Mouse (Mus musculus): Measurements from ENCODE around the gene Mrpl21. TPM values are rescaled to one million over a fixed set of nuclear protein-coding genes. Genes with fewer than 3 reads are reported as not detected.

Gene Mrpl21
- polyA plus RNA-seq, 1 experiment from 2014 or later = 124 TPM

- Histone ChIP-seq H3K9ac (ENCODE audit: low read depth, low read length) (peak overlapping the region; percentile 81), H3K36me3 (ENCODE audit: insufficient read depth, low read length) (no peaks in the 10 kb centered on the region), H3K9me3 (replicated peaks; ENCODE audit: low read length) (no peaks in the 10 kb centered on the region), H3K27ac (peak overlapping the region; percentile 88), H3K4me1 (replicated peaks; ENCODE audit: insufficient read depth, low read length) (peaks cover 12% of the 10 kb centered on the region; the same call in 1 of the 2 replicates), H3K4me2 (ENCODE audit: low read length) (peak overlapping the region; percentile 97), H3K4me3 (replicated peaks; ENCODE audit: low read depth, low read length) (peak overlapping the region; percentile 73), H3K27me3 (ENCODE audit: insufficient read depth, low read length) (no peaks in the 10 kb centered on the region)
- ATAC-seq (replicated peaks; ENCODE audit: low FRiP score, low read depth) (0 out of 2 replicates have a peak, but pooled peaks have one; percentile 1), DNase-seq (ENCODE audit: low spot score) (no peak)
- TF ChIP-seq CTCF (IDR thresholded peaks at IDR 0.05; ENCODE audit: low read depth) = no peak
- WGBS = under 1% methylated on average over 34 of the region's 34 CpGs
These were observed 41.1 kb downstream of the Mrpl21 start for GRCm38 (mm10) chr19:3323753-3324270.

GRCm38 (mm10) chr19:3324271-3324811 is 41.6 kb downstream of the Mrpl21 start:
- Histone ChIP-seq H3K27ac (peak overlapping the region; percentile 88), H3K27me3 (ENCODE audit: insufficient read depth, low read length) (no peaks in the 10 kb centered on the region)

GRCm38 (mm10) chr19:3324931-3325711 is 42.4 kb downstream of the Mrpl21 start:
- Histone ChIP-seq H3K4me2 (ENCODE audit: low read length) (peak overlapping the region; percentile 97), H3K4me1 (replicated peaks; ENCODE audit: insufficient read depth, low read length) (peaks cover 12% of the 10 kb centered on the region; the same call in 1 of the 2 replicates), H3K27ac (peak overlapping the region; percentile 88), H3K9ac (ENCODE audit: low read depth, low read length) (peak overlapping the region; percentile 81), H3K36me3 (ENCODE audit: insufficient read depth, low read length) (no peaks in the 10 kb centered on the region), H3K27me3 (ENCODE audit: insufficient read depth, low read length) (no peaks in the 10 kb centered on the region), H3K9me3 (replicated peaks; ENCODE audit: low read length) (no peaks in the 10 kb centered on the region), H3K4me3 (replicated peaks; ENCODE audit: low read depth, low read length) (peak overlapping the region; percentile 73)
- TF ChIP-seq CTCF (IDR thresholded peaks at IDR 0.05; ENCODE audit: low read depth) = no peak
- WGBS = under 1% methylated on average over 59 of the region's 59 CpGs
- DNase-seq (ENCODE audit: low spot score) = peak; percentile 95
- ATAC-seq (replicated peaks; ENCODE audit: low FRiP score, low read depth) = peak; percentile 75

More at GRCm38 (mm10) chr19:3324271-3324811, 41.6 kb downstream of the Mrpl21 start:
- TF ChIP-seq CTCF (IDR thresholded peaks at IDR 0.05; ENCODE audit: low read depth) = no peak
- H3K4me2 ChIP-seq (ENCODE audit: low read length) = peak overlapping the region; percentile 97
- DNase-seq (ENCODE audit: low spot score) (peak; percentile 47), ATAC-seq (replicated peaks; ENCODE audit: low FRiP score, low read depth) (no peak)
- peaks cover 12% of the 10 kb centered on the region; the same call in 1 of the 2 replicates for H3K4me1 ChIP-seq (replicated peaks; ENCODE audit: insufficient read depth, low read length)
- H3K9me3 ChIP-seq (replicated peaks; ENCODE audit: low read length) = no peaks in the 10 kb centered on the region
- peak overlapping the region; percentile 73 for H3K4me3 ChIP-seq (replicated peaks; ENCODE audit: low read depth, low read length)
- peak overlapping the region; percentile 81 for H3K9ac ChIP-seq (ENCODE audit: low read depth, low read length)
- WGBS = 4% methylated on average over 17 of the region's 17 CpGs
- no peaks in the 10 kb centered on the region for H3K36me3 ChIP-seq (ENCODE audit: insufficient read depth, low read length)

GRCm38 (mm10) chr19:3325771-3326478 is 43.2 kb downstream of the Mrpl21 start:
- Histone ChIP-seq H3K4me2 (ENCODE audit: low read length) (peak overlapping the region; percentile 97), H3K9me3 (replicated peaks; ENCODE audit: low read length) (no peaks in the 10 kb centered on the region), H3K27ac (peak overlapping the region; percentile 88), H3K9ac (ENCODE audit: low read depth, low read length) (peak overlapping the region; percentile 81), H3K4me1 (replicated peaks; ENCODE audit: insufficient read depth, low read length) (peaks cover 12% of the 10 kb centered on the region; the same call in 1 of the 2 replicates), H3K27me3 (ENCODE audit: insufficient read depth, low read length) (no peaks in the 10 kb centered on the region), H3K36me3 (ENCODE audit: insufficient read depth, low read length) (no peaks in the 10 kb centered on the region), H3K4me3 (replicated peaks; ENCODE audit: low read depth, low read length) (peak overlapping the region; percentile 73)
- ATAC-seq (replicated peaks; ENCODE audit: low FRiP score, low read depth) = no peak
- 23% methylated on average over 15 of the region's 15 CpGs for WGBS
- DNase-seq (ENCODE audit: low spot score) = peak; percentile 46
- TF ChIP-seq CTCF (IDR thresholded peaks at IDR 0.05; ENCODE audit: low read depth) = no peak

- no peak overlapping the region for H3K4me3 ChIP-seq (replicated peaks; ENCODE audit: low read depth, low read length)
- TF ChIP-seq CTCF (IDR thresholded peaks at IDR 0.05; ENCODE audit: low read depth) = no peak
- H3K4me2 ChIP-seq (ENCODE audit: low read length) = peak overlapping the region; percentile 97
- DNase-seq (ENCODE audit: low spot score) (no peak), ATAC-seq (replicated peaks; ENCODE audit: low FRiP score, low read depth) (no peak)
- H3K27ac ChIP-seq = peak overlapping the region; percentile 88
- H3K9me3 ChIP-seq (replicated peaks; ENCODE audit: low read length) = no peaks in the 10 kb centered on the region
- no peaks in the 10 kb centered on the region for H3K36me3 ChIP-seq (ENCODE audit: insufficient read depth, low read length)
- H3K4me1 ChIP-seq (replicated peaks; ENCODE audit: insufficient read depth, low read length) = peaks cover 9% of the 10 kb centered on the region; the same call in 1 of the 2 replicates
- H3K9ac ChIP-seq (ENCODE audit: low read depth, low read length) = no peak overlapping the region
- WGBS = 65% methylated on average over 12 of the region's 12 CpGs
- no peaks in the 10 kb centered on the region for H3K27me3 ChIP-seq (ENCODE audit: insufficient read depth, low read length)
These were observed 43.9 kb downstream of the Mrpl21 start for GRCm38 (mm10) chr19:3326479-3327047.

All from kidney, postnatal 0 days (tissue).